Mouse (Mus musculus) neural tube, embryonic 14.5 days (tissue): ENCODE data around the gene Sall2. TPM values are rescaled to one million over a fixed set of nuclear protein-coding genes. Genes with fewer than 3 reads are reported as not detected.

Experiments
- ATAC-seq: fragments of 200-750 bp; cut with Nextera tagmentation; 2 replicates; pipeline ENCODE4 v1.8.0; 2017; ENCODE audit warnings: low read depth, mild to moderate bottlenecking, moderate TSS enrichment, moderate library complexity
- H3K27ac ChIP-seq: fragments of 300-500 bp; sonication (generic); 2 replicates; pipeline ENCODE4 v1.5.1; 2014; ENCODE audit warnings: low read depth, mild to moderate bottlenecking, control low read depth, low read length, moderate library complexity, mixed read lengths
- H3K27me3 ChIP-seq: fragments of 300-500 bp; sonication (generic); 2 replicates; pipeline ENCODE4 v1.6.1; 2014; ENCODE audit warnings: low read length; ENCODE audit not compliant: control insufficient read depth, insufficient read depth
- H3K36me3 ChIP-seq: fragments of 300-500 bp; sonication (generic); 2 replicates; pipeline ENCODE4 v1.6.1; 2014; ENCODE audit warnings: low read length, mixed read lengths; ENCODE audit not compliant: control insufficient read depth, insufficient read depth
- H3K4me1 ChIP-seq: fragments of 300-500 bp; sonication (generic); 2 replicates; pipeline ENCODE4 v1.6.1; 2014; ENCODE audit warnings: low read length; ENCODE audit not compliant: control insufficient read depth, insufficient read depth
- H3K4me2 ChIP-seq: fragments of 300-500 bp; sonication (generic); 2 replicates; pipeline ENCODE4 v1.6.1; 2014; ENCODE audit warnings: mild to moderate bottlenecking, low read depth, low read length, control low read depth
- H3K4me3 ChIP-seq: fragments of 300-500 bp; sonication (generic); 2 replicates; pipeline ENCODE4 v1.5.1; 2014; ENCODE audit warnings: low read depth, low read length, control low read depth, mixed read lengths
- H3K9ac ChIP-seq: fragments of 300-500 bp; sonication (generic); replicated peaks from 2 replicates; pipeline ENCODE4 v1.6.1; 2014; ENCODE audit warnings: low read depth, mild to moderate bottlenecking, control low read depth, low read length, mixed read lengths
- H3K9me3 ChIP-seq: fragments of 300-500 bp; sonication (generic); 2 replicates; pipeline ENCODE4 v1.6.1; 2016; ENCODE audit warnings: low read length; ENCODE audit not compliant: control insufficient read depth
- WGBS: fragments of 180-500 bp; shearing (Covaris S2); extraction: QIAGEN DNeasy Blood & Tissue Kit; methylation state at CpG from one replicate; pipeline ENCODE4 v1.1.7; 2014; 5-methylcytosine and 5-hydroxymethylcytosine counted together
- polyA plus RNA-seq: library from polyadenylated mRNA; unstranded; fragments of >200 nt; fragmentation: Nextera tagmentation; extraction: Ambion mirVana; gene quantifications from 2 replicates; pipeline ENCODE4 v1.2.1, GENCODE M21; 2014

Sall2 gene
- polyA plus RNA-seq, 1 experiment from 2014 or later: 42.4 TPM

- WGBS: 3% methylated on average over 4 of the region's 4 CpGs
- H3K9me3 ChIP-seq: no peaks in the 10 kb centered on the region
- no peaks in the 10 kb centered on the region for H3K36me3 ChIP-seq
- ATAC-seq: peak; percentile 47; the same call in 1 of the 2 replicates
- peak overlapping the region; percentile 92; the same call in 1 of the 2 replicates for H3K4me2 ChIP-seq
- no peak overlapping the region for H3K4me3 ChIP-seq
- 0 out of 2 replicates have a peak, but pooled peaks cover 7% of the 10 kb centered on the region for H3K4me1 ChIP-seq
- H3K9ac ChIP-seq: no peak overlapping the region
- H3K27ac ChIP-seq: peak overlapping the region; percentile 30; the same call in 1 of the 2 replicates
- no peaks in the 10 kb centered on the region for H3K27me3 ChIP-seq
These were observed 2.7 kb downstream of the Sall2 start for GRCm38 (mm10) chr14:52325890-52326289.

GRCm38 (mm10) chr14:52319361-52319760 lies 9.2 kb downstream of the Sall2 start:
- Histone ChIP-seq H3K9me3 (no peaks in the 10 kb centered on the region), H3K4me2 (no peak overlapping the region), H3K27ac (no peak overlapping the region), H3K9ac (no peak overlapping the region), H3K4me3 (no peak overlapping the region), H3K4me1 (peaks cover 14% of the 10 kb centered on the region), H3K36me3 (no peaks in the 10 kb centered on the region), H3K27me3 (no peaks in the 10 kb centered on the region)
- no peak for ATAC-seq
- WGBS: 52% methylated on average over 6 of the region's 6 CpGs

GRCm38 (mm10) chr14:52316441-52317225 lies 11.9 kb downstream of the Sall2 start:
- H3K9ac ChIP-seq: peak overlapping the region; percentile 91
- ATAC-seq: peak; percentile 83
- H3K4me1 ChIP-seq: peaks cover 28% of the 10 kb centered on the region
- H3K9me3 ChIP-seq: no peaks in the 10 kb centered on the region
- WGBS: 4% methylated on average over 16 of the region's 16 CpGs
- H3K4me2 ChIP-seq: peak overlapping the region; percentile 91
- H3K27me3 ChIP-seq: no peaks in the 10 kb centered on the region
- H3K4me3 ChIP-seq: peak overlapping the region; percentile 88
- H3K27ac ChIP-seq: peak overlapping the region; percentile 95
- peaks cover 21% of the 10 kb centered on the region for H3K36me3 ChIP-seq

- H3K36me3 ChIP-seq: peaks cover 21% of the 10 kb centered on the region
- peak; percentile 87 for ATAC-seq
- H3K4me3 ChIP-seq: peak overlapping the region; percentile 88
- peaks cover 28% of the 10 kb centered on the region for H3K4me1 ChIP-seq
- H3K27me3 ChIP-seq: no peaks in the 10 kb centered on the region
- H3K9me3 ChIP-seq: no peaks in the 10 kb centered on the region
- H3K9ac ChIP-seq: peak overlapping the region; percentile 91
- peak overlapping the region; percentile 95 for H3K27ac ChIP-seq
- H3K4me2 ChIP-seq: peak overlapping the region; percentile 91
- under 1% methylated on average over 36 of the region's 41 CpGs for WGBS
These were observed 12.6 kb downstream of the Sall2 start for GRCm38 (mm10) chr14:52315792-52316440.

- H3K4me2 ChIP-seq: peak overlapping the region; percentile 91
- 6% methylated on average over 17 of the region's 17 CpGs for WGBS
- peak overlapping the region; percentile 95 for H3K27ac ChIP-seq
- H3K27me3 ChIP-seq: no peaks in the 10 kb centered on the region
- peak; percentile 21; the same call in 1 of the 2 replicates for ATAC-seq
- no peaks in the 10 kb centered on the region for H3K9me3 ChIP-seq
- H3K36me3 ChIP-seq: peaks cover 21% of the 10 kb centered on the region
- peak overlapping the region; percentile 91 for H3K9ac ChIP-seq
- H3K4me3 ChIP-seq: peak overlapping the region; percentile 88
- peaks cover 28% of the 10 kb centered on the region for H3K4me1 ChIP-seq
These were observed 13.2 kb downstream of the Sall2 start for GRCm38 (mm10) chr14:52315283-52315780.

GRCm38 (mm10) chr14:52314808-52315150 lies 13.8 kb downstream of the Sall2 start:
- Histone ChIP-seq H3K27me3 (no peaks in the 10 kb centered on the region), H3K4me3 (peak overlapping the region; percentile 88), H3K36me3 (peaks cover 21% of the 10 kb centered on the region), H3K27ac (no peak overlapping the region), H3K9me3 (no peaks in the 10 kb centered on the region), H3K4me2 (peak overlapping the region; percentile 91), H3K4me1 (peaks cover 28% of the 10 kb centered on the region), H3K9ac (peak overlapping the region; percentile 91)
- WGBS: 42% methylated on average over 8 of the region's 8 CpGs
- ATAC-seq: no peak

- peaks cover 28% of the 10 kb centered on the region for H3K4me1 ChIP-seq
- WGBS: 85% methylated on average over 26 of the region's 26 CpGs
- no peaks in the 10 kb centered on the region for H3K9me3 ChIP-seq
- ATAC-seq: no peak
- peaks cover 23% of the 10 kb centered on the region for H3K36me3 ChIP-seq
- H3K9ac ChIP-seq: peak overlapping the region; percentile 91; the same call in 1 of the 2 replicates
- peak overlapping the region; percentile 88 for H3K4me3 ChIP-seq
- no peak overlapping the region for H3K27ac ChIP-seq
- H3K27me3 ChIP-seq: no peaks in the 10 kb centered on the region
- H3K4me2 ChIP-seq: peak overlapping the region; percentile 91
These were observed 14.4 kb downstream of the Sall2 start for GRCm38 (mm10) chr14:52313931-52314807.

- H3K9me3 ChIP-seq: no peaks in the 10 kb centered on the region
- H3K9ac ChIP-seq: no peak overlapping the region
- peak overlapping the region; percentile 32; the same call in 1 of the 2 replicates for H3K4me2 ChIP-seq
- no peak for ATAC-seq
- no peaks in the 10 kb centered on the region for H3K27me3 ChIP-seq
- H3K36me3 ChIP-seq: peaks cover 26% of the 10 kb centered on the region
- 0 out of 2 replicates have a peak overlapping the region, but pooled peaks have one; percentile 0 for H3K4me3 ChIP-seq
- H3K27ac ChIP-seq: no peak overlapping the region
- peaks cover 23% of the 10 kb centered on the region for H3K4me1 ChIP-seq
- 88% methylated on average over 2 of the region's 2 CpGs for WGBS
These were observed 17.7 kb downstream of the Sall2 start for GRCm38 (mm10) chr14:52310906-52311305.
